Mouse (Mus musculus): Measurements from ENCODE around the gene Hnrnpd.

DNA sequence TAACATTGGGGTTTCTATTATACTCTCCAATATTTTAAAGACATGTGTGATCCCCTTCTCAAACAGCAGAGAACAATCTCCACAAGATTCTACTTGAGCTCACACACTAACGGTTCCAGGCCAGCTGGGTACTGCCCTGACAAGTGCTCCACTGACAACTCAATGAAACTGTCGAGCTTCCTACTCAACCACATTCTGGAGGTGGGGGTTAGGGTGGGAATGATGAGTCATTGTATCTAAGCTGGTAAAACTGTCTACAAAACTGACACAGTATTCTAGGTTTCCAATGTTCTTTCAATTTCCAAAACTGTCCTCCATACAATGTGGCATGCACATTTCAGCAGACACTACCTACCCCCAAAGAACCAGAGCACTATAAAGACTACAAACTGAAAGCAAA, 4.8 kb downstream of the Hnrnpd start:
- no peak for TF ChIP-seq CTCF (IDR thresholded peaks at IDR 0.05; ENCODE audit: low read depth)
- TF ChIP-seq EP300 (IDR thresholded peaks at IDR 0.05; ENCODE audit: low read depth) = no peak

Data from heart, postnatal 0 days (tissue).